Mouse (Mus musculus) monocyte, adult 59 days (primary cell): ENCODE measurements around the gene Spag16. TPM values are rescaled to one million over a fixed set of nuclear protein-coding genes. Genes with fewer than 3 reads are reported as not detected.

Source experiments
- total RNA-seq, 2 experiments: library from RNA; stranded (reverse); gene quantifications; one replicate each; pipeline ENCODE4 v1.2.4; 2023

The Spag16 gene
- total RNA-seq: not detected

GRCm38 (mm10) chr1:69826806-69827703, at the start of gene Spag16:
Spag16 (plus strand) TSS chr1:69826970.

GRCm38 (mm10) chr1:70725655-70726066, 898.9 kb downstream of the Spag16 start, which contains the start of gene Vwc2l:
Vwc2l (plus strand) TSS chr1:70725715.

Other genes with a start within 250 kb of the Spag16 start
- 1 to 10 TPM; 3.1 to 5.3 TPM for gene Ikzf2, start 139.7 kb upstream of the Spag16 start, total RNA-seq